Mouse (Mus musculus) neural tube, embryonic 13.5 days (tissue): ENCODE results near the gene Zfp213. TPM values are rescaled to one million over a fixed set of nuclear protein-coding genes. Genes with fewer than 3 reads are reported as not detected.

Experiments used
- ATAC-seq: fragments of 200-750 bp; cut with Nextera tagmentation; 2 replicates; pipeline ENCODE4 v1.8.0; 2017; ENCODE audit warnings: low read depth, mild to moderate bottlenecking, moderate TSS enrichment, moderate library complexity
- H3K27ac ChIP-seq: fragments of 300-500 bp; sonication (generic); replicated peaks from 2 replicates; pipeline ENCODE4 v1.5.1; 2015; ENCODE audit warnings: moderate library complexity, mild to moderate bottlenecking, inconsistent platforms
- H3K27me3 ChIP-seq: fragments of 300-500 bp; sonication (generic); 2 replicates; pipeline ENCODE4 v1.6.1; 2015; ENCODE audit warnings: mild to moderate bottlenecking, inconsistent platforms
- H3K36me3 ChIP-seq: fragments of 300-500 bp; sonication (generic); 2 replicates; pipeline ENCODE4 v1.6.1; 2015; ENCODE audit warnings: mild to moderate bottlenecking, inconsistent platforms
- H3K4me1 ChIP-seq: fragments of 300-500 bp; sonication (generic); replicated peaks from 2 replicates; pipeline ENCODE4 v1.6.1; 2015; ENCODE audit warnings: inconsistent platforms
- H3K4me2 ChIP-seq: fragments of 300-500 bp; sonication (generic); 2 replicates; pipeline ENCODE4 v1.6.1; 2015; ENCODE audit warnings: inconsistent platforms, mild to moderate bottlenecking, moderate library complexity
- H3K4me3 ChIP-seq: fragments of 300-500 bp; sonication (generic); 2 replicates; pipeline ENCODE4 v1.5.1; 2015; ENCODE audit warnings: mild to moderate bottlenecking, inconsistent platforms
- H3K9ac ChIP-seq: fragments of 300-500 bp; sonication (generic); 2 replicates; pipeline ENCODE4 v1.6.1; 2015; ENCODE audit warnings: moderate library complexity, mild to moderate bottlenecking, inconsistent platforms
- H3K9me3 ChIP-seq: fragments of 300-500 bp; sonication (generic); 2 replicates; pipeline ENCODE4 v1.6.1; 2016; ENCODE audit warnings: inconsistent platforms
- WGBS: fragments of 180-500 bp; shearing (Covaris S2); methylation state at CpG from one replicate; pipeline ENCODE4 v1.1.7; 2015; 5-methylcytosine and 5-hydroxymethylcytosine counted together
- polyA plus RNA-seq: library from polyadenylated mRNA; unstranded; fragments of >200 nt; fragmentation: Nextera tagmentation; extraction: Ambion mirVana; gene quantifications from 2 replicates; pipeline ENCODE4 v1.2.1, GENCODE M21; 2015

The Zfp213 gene
- polyA plus RNA-seq, 1 experiment from 2014 or later, result 17.8 TPM

DNA sequence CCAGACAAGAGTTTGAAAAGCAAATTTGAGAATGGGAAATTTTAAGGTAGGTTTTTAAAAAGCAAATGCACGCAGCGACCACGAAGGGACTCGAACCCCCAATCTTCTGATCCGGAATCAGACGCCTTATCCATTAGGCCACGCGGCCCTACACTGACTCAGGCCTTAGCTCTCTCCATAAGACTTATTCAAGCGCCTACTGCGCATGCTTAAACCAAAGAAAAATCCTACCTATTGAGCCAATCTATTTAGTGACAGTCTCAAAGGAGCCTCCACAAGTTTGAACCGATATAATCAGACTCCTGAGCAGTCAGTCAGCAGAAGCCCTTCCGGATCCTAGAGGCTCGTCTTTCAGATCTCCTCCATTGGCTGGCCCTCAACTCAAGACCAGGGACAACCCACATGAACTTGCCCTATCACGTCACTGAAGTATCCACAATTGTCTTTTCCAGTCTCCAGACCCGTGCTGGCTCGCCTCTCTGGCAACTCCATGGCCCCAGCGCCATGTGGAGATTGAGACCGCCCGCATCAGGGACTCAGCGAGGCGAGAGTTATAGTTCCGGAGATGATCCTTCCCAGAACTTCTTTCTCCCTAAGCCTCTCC, 13.7 kb downstream of the Zfp213 start:
- peak overlapping the region; percentile 61 for H3K4me3 ChIP-seq
- no peaks in the 10 kb centered on the region for H3K9me3 ChIP-seq
- WGBS, result 1% methylated on average over 22 of the region's 22 CpGs
- H3K36me3 ChIP-seq, result peaks cover 8% of the 10 kb centered on the region
- peak; percentile 62 for ATAC-seq
- H3K27ac ChIP-seq, result peak overlapping the region; percentile 70
- H3K27me3 ChIP-seq, result no peaks in the 10 kb centered on the region
- H3K4me2 ChIP-seq, result peak overlapping the region; percentile 68
- H3K4me1 ChIP-seq, result peaks cover 19% of the 10 kb centered on the region
- peak overlapping the region; percentile 72 for H3K9ac ChIP-seq

GRCm38 (mm10) chr17:23549441-23549840, 14.6 kb downstream of the Zfp213 start:
- Histone ChIP-seq H3K4me2 (peak overlapping the region; percentile 68), H3K27ac (no peak overlapping the region), H3K4me3 (peak overlapping the region; percentile 61), H3K36me3 (no peaks in the 10 kb centered on the region), H3K27me3 (no peaks in the 10 kb centered on the region), H3K4me1 (peaks cover 19% of the 10 kb centered on the region), H3K9me3 (no peaks in the 10 kb centered on the region), H3K9ac (peak overlapping the region; percentile 54)
- WGBS, result 6% methylated on average over 9 of the region's 9 CpGs
- ATAC-seq, result no peak; the same call in 1 of the 2 replicates

- peak; percentile 6; the same call in 1 of the 2 replicates for ATAC-seq
- Histone ChIP-seq H3K9ac (peak overlapping the region; percentile 54), H3K4me2 (peak overlapping the region; percentile 68), H3K4me3 (peak overlapping the region; percentile 61), H3K4me1 (peaks cover 19% of the 10 kb centered on the region), H3K27me3 (peaks cover under 1% of the 10 kb centered on the region; the same call in 1 of the 2 replicates), H3K9me3 (no peaks in the 10 kb centered on the region), H3K36me3 (no peaks in the 10 kb centered on the region), H3K27ac (no peak overlapping the region)
- WGBS, result under 1% methylated on average over 15 of the region's 15 CpGs
These were observed 15.4 kb downstream of the Zfp213 start for GRCm38 (mm10) chr17:23548615-23549014.

GRCm38 (mm10) chr17:23547681-23548443, 16.2 kb downstream of the Zfp213 start:
- Histone ChIP-seq H3K4me1 (peaks cover 19% of the 10 kb centered on the region), H3K36me3 (no peaks in the 10 kb centered on the region), H3K27me3 (peaks cover 7% of the 10 kb centered on the region; the same call in 1 of the 2 replicates), H3K4me3 (peak overlapping the region; percentile 64), H3K4me2 (peak overlapping the region; percentile 59), H3K27ac (no peak overlapping the region), H3K9ac (no peak overlapping the region), H3K9me3 (no peaks in the 10 kb centered on the region)
- ATAC-seq, result no peak
- 52% methylated on average over 11 of the region's 11 CpGs for WGBS

GRCm38 (mm10) chr17:23546702-23547505, 17.1 kb downstream of the Zfp213 start:
- peaks cover 12% of the 10 kb centered on the region for H3K27me3 ChIP-seq
- peak overlapping the region; percentile 59 for H3K4me2 ChIP-seq
- H3K4me1 ChIP-seq, result peaks cover 25% of the 10 kb centered on the region
- WGBS, result under 1% methylated on average over 42 of the region's 42 CpGs
- no peaks in the 10 kb centered on the region for H3K9me3 ChIP-seq
- H3K27ac ChIP-seq, result peak overlapping the region; percentile 38
- peak; percentile 29 for ATAC-seq
- H3K9ac ChIP-seq, result peak overlapping the region; percentile 71
- peak overlapping the region; percentile 64 for H3K4me3 ChIP-seq
- no peaks in the 10 kb centered on the region for H3K36me3 ChIP-seq

GRCm38 (mm10) chr17:23546333-23546701, 17.7 kb downstream of the Zfp213 start:
- Histone ChIP-seq H3K27ac (no peak overlapping the region), H3K4me2 (peak overlapping the region; percentile 59), H3K4me1 (peaks cover 26% of the 10 kb centered on the region), H3K9ac (peak overlapping the region; percentile 71), H3K4me3 (peak overlapping the region; percentile 64), H3K36me3 (no peaks in the 10 kb centered on the region), H3K9me3 (no peaks in the 10 kb centered on the region), H3K27me3 (peaks cover 18% of the 10 kb centered on the region)
- ATAC-seq, result peak; percentile 26; the same call in 1 of the 2 replicates
- WGBS, result under 1% methylated on average over 20 of the region's 20 CpGs

GRCm38 (mm10) chr17:23545841-23546240, 18.2 kb downstream of the Zfp213 start:
- Histone ChIP-seq H3K36me3 (no peaks in the 10 kb centered on the region), H3K27me3 (peaks cover 23% of the 10 kb centered on the region), H3K4me3 (peak overlapping the region; percentile 64; the same call in 1 of the 2 replicates), H3K9ac (no peak overlapping the region), H3K9me3 (no peaks in the 10 kb centered on the region), H3K4me2 (peak overlapping the region; percentile 59), H3K27ac (no peak overlapping the region), H3K4me1 (peaks cover 21% of the 10 kb centered on the region; the same call in 1 of the 2 replicates)
- no peak for ATAC-seq
- 12% methylated on average over 6 of the region's 6 CpGs for WGBS

DNA sequence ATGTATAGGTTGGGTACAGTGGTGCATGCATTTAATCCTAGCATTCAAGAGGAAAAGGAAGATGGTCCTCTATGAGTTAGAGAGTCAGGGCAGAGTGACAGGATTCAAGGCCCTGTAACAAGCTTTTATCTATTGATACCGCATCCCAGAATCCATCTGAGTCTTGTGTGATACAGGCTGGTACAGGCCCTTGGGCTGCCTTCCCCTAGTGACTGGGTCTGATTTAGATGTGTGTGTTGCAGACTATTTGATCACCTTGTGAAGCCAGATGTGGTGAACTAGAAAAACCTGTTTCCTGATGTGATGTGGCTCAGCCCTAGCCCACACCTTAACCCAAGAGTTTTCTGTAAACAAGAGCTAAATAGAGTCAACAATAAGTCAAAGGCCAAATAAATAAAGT, 19.3 kb downstream of the Zfp213 start:
- no peaks in the 10 kb centered on the region for H3K36me3 ChIP-seq
- peaks cover 33% of the 10 kb centered on the region for H3K27me3 ChIP-seq
- H3K27ac ChIP-seq, result no peak overlapping the region
- 96% methylated on average over 1 of the region's 1 CpGs for WGBS
- no peaks in the 10 kb centered on the region for H3K9me3 ChIP-seq
- no peak overlapping the region for H3K9ac ChIP-seq
- no peak overlapping the region for H3K4me2 ChIP-seq
- no peak overlapping the region for H3K4me3 ChIP-seq
- H3K4me1 ChIP-seq, result peaks cover 19% of the 10 kb centered on the region; the same call in 1 of the 2 replicates
- ATAC-seq, result no peak

DNA sequence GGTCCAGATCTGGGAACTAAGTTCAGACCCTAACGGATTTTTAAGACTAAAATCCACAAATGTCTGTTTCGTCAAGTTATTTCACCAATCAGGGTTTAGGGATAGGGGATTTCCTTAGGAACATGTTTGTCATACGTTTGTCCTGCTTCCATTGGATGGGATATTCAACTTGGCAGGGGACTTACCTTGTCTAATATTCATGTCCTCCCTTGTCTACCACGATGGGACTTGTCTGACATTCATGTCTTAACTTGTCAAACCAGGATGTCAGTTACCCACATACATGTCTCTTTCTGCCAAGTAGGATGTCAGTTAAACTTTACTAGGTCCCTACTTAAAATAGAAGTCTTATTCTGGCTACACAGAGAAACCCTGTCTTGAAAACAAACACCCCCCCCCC, 20.1 kb downstream of the Zfp213 start:
- H3K4me1 ChIP-seq, result peaks cover 12% of the 10 kb centered on the region; the same call in 1 of the 2 replicates
- H3K4me3 ChIP-seq, result no peak overlapping the region
- no peaks in the 10 kb centered on the region for H3K36me3 ChIP-seq
- H3K4me2 ChIP-seq, result no peak overlapping the region
- H3K9ac ChIP-seq, result no peak overlapping the region
- 85% methylated on average over 4 of the region's 4 CpGs for WGBS
- H3K27ac ChIP-seq, result no peak overlapping the region
- H3K27me3 ChIP-seq, result peaks cover 41% of the 10 kb centered on the region
- no peak for ATAC-seq
- no peaks in the 10 kb centered on the region for H3K9me3 ChIP-seq

GRCm38 (mm10) chr17:23543325-23543724, 20.7 kb downstream of the Zfp213 start:
- no peak overlapping the region for H3K4me3 ChIP-seq
- H3K27me3 ChIP-seq, result peaks cover 48% of the 10 kb centered on the region
- H3K9ac ChIP-seq, result no peak overlapping the region
- peaks cover 13% of the 10 kb centered on the region for H3K4me1 ChIP-seq
- no peaks in the 10 kb centered on the region for H3K9me3 ChIP-seq
- no peak overlapping the region for H3K4me2 ChIP-seq
- no peaks in the 10 kb centered on the region for H3K36me3 ChIP-seq
- no peak overlapping the region for H3K27ac ChIP-seq
- no peak for ATAC-seq
- 36% methylated on average over 5 of the region's 5 CpGs for WGBS

GRCm38 (mm10) chr17:23542835-23543234, 21.2 kb downstream of the Zfp213 start:
- H3K9ac ChIP-seq, result no peak overlapping the region
- no peak overlapping the region for H3K27ac ChIP-seq
- peaks cover 53% of the 10 kb centered on the region for H3K27me3 ChIP-seq
- H3K36me3 ChIP-seq, result no peaks in the 10 kb centered on the region
- WGBS, result 50% methylated on average over 4 of the region's 4 CpGs
- peaks cover 18% of the 10 kb centered on the region for H3K4me1 ChIP-seq
- ATAC-seq, result no peak
- no peaks in the 10 kb centered on the region for H3K9me3 ChIP-seq
- H3K4me3 ChIP-seq, result no peak overlapping the region
- H3K4me2 ChIP-seq, result no peak overlapping the region
